Mouse (Mus musculus) testis, postnatal 14 days (tissue): ENCODE results near the gene Map2k7.

Source experiments
- DNase-seq: peaks from one replicate; pipeline ENCODE4 v3.0.0; 2021; ENCODE audit warnings: low spot score

Gene Map2k7

DNA sequence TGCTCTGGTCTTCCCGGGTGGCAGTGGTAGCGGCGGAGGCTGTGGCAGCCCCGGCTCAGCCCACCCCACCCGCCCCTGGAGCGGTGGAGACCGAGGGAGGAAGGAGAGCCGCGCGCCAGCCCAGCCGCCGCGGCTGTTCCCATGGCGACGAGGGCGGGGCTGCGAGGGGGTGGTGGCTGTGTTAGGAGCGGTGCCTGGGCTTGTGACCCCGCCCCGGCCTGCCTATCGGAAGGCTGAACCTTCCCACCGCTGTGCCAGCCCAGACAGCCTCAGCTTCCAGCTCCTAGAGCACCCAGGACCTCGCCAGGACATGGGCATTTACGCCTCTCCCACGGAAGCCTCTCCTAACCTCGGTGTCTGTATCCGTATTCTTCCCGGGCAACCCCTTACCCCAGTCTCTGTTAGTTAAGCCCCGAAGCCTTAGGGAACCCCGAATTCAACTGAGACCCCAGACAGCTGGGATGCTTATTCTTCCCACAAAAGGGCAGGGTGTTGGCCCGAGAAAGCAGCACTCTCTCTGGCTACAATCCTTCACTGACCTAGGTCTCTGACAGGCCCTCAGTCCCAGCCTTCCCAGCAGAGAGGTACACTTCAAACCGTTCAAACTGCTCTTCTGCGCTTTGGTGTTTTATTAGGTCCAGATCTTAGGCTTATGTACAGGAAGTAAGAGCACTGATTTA, 20.7 kb downstream of the Map2k7 start, which contains the start of gene Ctxn1:
Ctxn1 (minus strand) TSS at position 150 of the 680 bp plus-strand sequence.
- DNase-seq, result peak; percentile 90

GRCm38 (mm10) chr8:4259805-4260170, 21.2 kb downstream of the Map2k7 start:
- no peak for DNase-seq

DNA sequence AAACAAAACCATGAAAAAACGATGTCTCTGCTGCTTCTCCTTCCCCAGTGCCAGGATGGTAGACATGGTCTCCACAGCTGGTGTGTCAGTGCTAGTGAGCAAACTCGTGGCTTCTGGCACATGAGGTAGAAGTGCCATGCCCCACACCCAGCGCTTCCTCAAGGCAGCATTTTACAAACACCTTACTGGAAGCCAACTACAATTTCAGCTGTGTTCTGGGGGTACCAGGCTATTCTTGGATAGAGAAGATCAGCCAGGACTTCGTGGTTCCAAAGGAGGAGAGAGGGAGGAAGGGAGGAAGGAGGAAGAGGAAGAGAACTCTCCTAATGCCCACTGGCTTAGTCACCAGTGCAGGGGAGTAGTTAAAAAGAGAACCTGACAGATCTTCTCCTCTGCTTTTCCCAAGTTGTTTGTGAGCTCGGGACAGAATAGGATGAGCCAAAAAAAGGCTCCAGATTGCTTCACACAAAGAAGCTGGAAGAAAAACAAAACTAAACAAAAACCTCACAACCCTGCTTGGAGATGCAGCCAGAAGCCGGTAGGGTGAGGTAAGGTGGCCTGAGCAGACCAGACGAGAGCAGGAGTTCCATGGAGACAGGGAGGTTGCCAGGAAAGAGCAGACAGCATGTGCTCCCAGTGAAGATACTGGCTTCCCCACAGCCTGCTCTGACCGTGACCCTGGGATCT, 24.7 kb downstream of the Map2k7 start:
- DNase-seq, result peak; percentile 80

DNA sequence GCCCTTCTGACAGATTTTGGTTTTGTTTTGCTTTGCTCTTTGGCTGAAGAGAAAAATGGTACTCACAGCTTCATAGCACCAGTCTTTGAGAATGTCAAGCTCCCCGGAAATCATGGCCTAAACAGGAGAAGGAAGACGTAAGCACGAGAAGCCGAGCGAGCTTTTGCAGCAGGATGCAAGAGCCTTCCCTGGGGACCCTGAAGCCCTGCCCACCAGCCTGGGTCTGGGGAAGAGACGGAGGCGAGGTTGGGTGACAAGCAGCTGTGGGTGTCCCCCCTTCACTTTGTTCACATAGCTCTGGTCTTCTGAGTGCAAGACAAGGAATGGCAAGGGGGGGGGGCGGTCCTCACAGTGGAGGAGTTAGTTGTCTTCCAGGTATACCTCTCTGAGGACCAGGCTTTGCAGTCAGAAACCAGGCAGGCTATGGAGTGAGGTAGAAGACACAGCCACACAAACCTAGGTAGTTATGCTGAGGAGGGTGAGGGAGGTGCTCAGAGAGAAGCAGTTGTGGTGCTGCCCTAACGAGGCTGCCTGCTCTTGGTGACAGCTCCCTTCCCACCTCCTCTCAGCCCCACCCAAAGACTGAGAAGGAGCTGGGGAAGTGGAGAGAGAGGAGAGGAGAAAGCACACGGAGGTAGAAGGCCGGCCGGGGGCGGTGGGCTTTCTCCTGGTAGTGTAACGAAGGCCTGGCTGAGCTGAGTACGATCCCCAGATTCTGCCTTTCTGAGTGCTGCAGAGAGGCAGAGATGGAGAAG, 26.8 kb downstream of the Map2k7 start:
- DNase-seq, result no peak

GRCm38 (mm10) chr8:4267627-4268026, 29.1 kb downstream of the Map2k7 start:
- DNase-seq, result no peak

GRCm38 (mm10) chr8:4269609-4270008, 31.1 kb downstream of the Map2k7 start:
- DNase-seq, result no peak

- peak; percentile 94 for DNase-seq
These were observed 37.0 kb downstream of the Map2k7 start, which contains the start of gene Timm44 for GRCm38 (mm10) chr8:4275275-4276110. TSS of gene Timm44 (minus strand) at chr8:4275913.

DNA sequence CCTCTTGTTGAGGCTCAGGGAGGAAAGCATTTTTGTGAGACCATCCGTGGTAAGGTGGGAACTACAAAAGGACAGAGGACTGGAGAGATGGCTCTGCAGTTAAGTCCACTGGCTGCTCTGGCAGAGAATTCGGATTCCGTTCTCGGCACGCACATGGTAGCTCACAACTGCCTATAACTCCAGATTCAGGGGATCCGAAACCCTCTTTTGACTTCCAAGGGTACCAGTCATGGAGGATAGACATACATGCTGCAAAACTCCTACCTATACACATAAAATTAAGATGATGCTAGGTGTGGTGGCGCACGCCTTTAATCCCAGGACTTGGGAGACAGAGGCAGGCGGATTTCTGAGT, 37.5 kb downstream of the Map2k7 start:
- DNase-seq, result no peak

- no peak for DNase-seq
These were observed 54.2 kb downstream of the Map2k7 start for GRCm38 (mm10) chr8:4292738-4293137.
